Mouse (Mus musculus): ENCODE results near the gene Glo1. TPM values are rescaled to one million over a fixed set of nuclear protein-coding genes. Genes with fewer than 3 reads are reported as not detected.
"Not testable (repeated sequence)": the region's sequence is repeated elsewhere in the genome, so short reads cannot be mapped to it uniquely, and the experiment has no call there.

The Glo1 gene
- polyA plus RNA-seq, 1 experiment from 2014 or later = 232 TPM

- Histone ChIP-seq H3K9ac (no peak overlapping the region), H3K4me3 (no peak overlapping the region), H3K4me1 (replicated peaks) (peaks cover 8% of the 10 kb centered on the region; the same call in 1 of the 2 replicates), H3K9me3 (replicated peaks) (no peaks in the 10 kb centered on the region), H3K36me3 (no peaks in the 10 kb centered on the region), H3K4me2 (no peak overlapping the region), H3K27ac (ENCODE audit: poor library complexity, severe bottlenecking) (no peak overlapping the region), H3K27me3 (replicated peaks) (no peaks in the 10 kb centered on the region)
- no peak for ATAC-seq (ENCODE audit: insufficient number of reproducible peaks, low FRiP score)
- WGBS = 90% methylated on average over 5 of the region's 5 CpGs
Observed at GRCm38 (mm10) chr17:30640896-30641295, 14.2 kb upstream of the Glo1 start.

GRCm38 (mm10) chr17:30638996-30639395 lies 12.3 kb upstream of the Glo1 start:
- H3K4me1 ChIP-seq (replicated peaks) = peaks cover 13% of the 10 kb centered on the region; the same call in 1 of the 2 replicates
- no peaks in the 10 kb centered on the region for H3K36me3 ChIP-seq
- H3K27me3 ChIP-seq (replicated peaks) = no peaks in the 10 kb centered on the region
- no peak overlapping the region for H3K4me2 ChIP-seq
- ATAC-seq (ENCODE audit: insufficient number of reproducible peaks, low FRiP score) = no peak
- 68% methylated on average over 2 of the region's 2 CpGs for WGBS
- H3K4me3 ChIP-seq = no peak overlapping the region
- no peak overlapping the region for H3K27ac ChIP-seq (ENCODE audit: poor library complexity, severe bottlenecking)
- no peak overlapping the region for H3K9ac ChIP-seq
- H3K9me3 ChIP-seq (replicated peaks) = no peaks in the 10 kb centered on the region

- ATAC-seq (ENCODE audit: insufficient number of reproducible peaks, low FRiP score) = no peak
- WGBS = 31% methylated on average over 1 of the region's 1 CpGs
- H3K4me1 ChIP-seq (replicated peaks) = peaks cover 13% of the 10 kb centered on the region; the same call in 1 of the 2 replicates
Observed at GRCm38 (mm10) chr17:30637714-30638113, 11.0 kb upstream of the Glo1 start.

GRCm38 (mm10) chr17:30635367-30635766 lies 8.7 kb upstream of the Glo1 start:
- H3K9me3 ChIP-seq (replicated peaks) = no peaks in the 10 kb centered on the region
- peak overlapping the region; percentile 39 for H3K4me3 ChIP-seq
- H3K36me3 ChIP-seq = no peaks in the 10 kb centered on the region
- H3K27me3 ChIP-seq (replicated peaks) = no peaks in the 10 kb centered on the region
- ATAC-seq (ENCODE audit: insufficient number of reproducible peaks, low FRiP score) = peak; percentile 42; the same call in 1 of the 2 replicates
- no peak overlapping the region for H3K27ac ChIP-seq (ENCODE audit: poor library complexity, severe bottlenecking)
- 17% methylated on average over 15 of the region's 17 CpGs for WGBS
- H3K4me1 ChIP-seq (replicated peaks) = peaks cover 13% of the 10 kb centered on the region; the same call in 1 of the 2 replicates
- H3K4me2 ChIP-seq = peak overlapping the region; percentile 65
- peak overlapping the region; percentile 60; the same call in 1 of the 2 replicates for H3K9ac ChIP-seq

More at GRCm38 (mm10) chr17:30637714-30638113, 11.0 kb upstream of the Glo1 start:
- Histone ChIP-seq H3K27ac (ENCODE audit: poor library complexity, severe bottlenecking) (no peak overlapping the region), H3K4me3 (no peak overlapping the region), H3K9ac (no peak overlapping the region), H3K36me3 (no peaks in the 10 kb centered on the region), H3K27me3 (replicated peaks) (no peaks in the 10 kb centered on the region), H3K4me2 (no peak overlapping the region), H3K9me3 (replicated peaks) (no peaks in the 10 kb centered on the region)

GRCm38 (mm10) chr17:30624132-30624531 lies 2.5 kb downstream of the Glo1 start, which contains the start of gene Dnah8:
TSS of gene Dnah8 (plus strand) at chr17:30624354.
- not testable (repeated sequence) for H3K4me3 ChIP-seq; H3K9me3 ChIP-seq (replicated peaks); H3K27me3 ChIP-seq (replicated peaks); H3K9ac ChIP-seq; H3K27ac ChIP-seq (ENCODE audit: poor library complexity, severe bottlenecking); ATAC-seq (ENCODE audit: insufficient number of reproducible peaks, low FRiP score); H3K36me3 ChIP-seq; H3K4me1 ChIP-seq (replicated peaks); H3K4me2 ChIP-seq
- WGBS = no CpG with 5 or more reads among the region's 20 CpGs

- 76% methylated on average over 3 of the region's 3 CpGs for WGBS
- H3K4me2 ChIP-seq = no peak overlapping the region
Observed at GRCm38 (mm10) chr17:30623200-30623599, 3.5 kb downstream of the Glo1 start.

GRCm38 (mm10) chr17:30621450-30621849 lies 5.2 kb downstream of the Glo1 start:
- 0 out of 2 replicates have a peak, but pooled peaks cover 1% of the 10 kb centered on the region for H3K9me3 ChIP-seq (replicated peaks)
- H3K4me1 ChIP-seq (replicated peaks) = no peaks in the 10 kb centered on the region
- H3K4me3 ChIP-seq = no peak overlapping the region
- no peaks in the 10 kb centered on the region for H3K27me3 ChIP-seq (replicated peaks)
- ATAC-seq (ENCODE audit: insufficient number of reproducible peaks, low FRiP score) = no peak
- H3K36me3 ChIP-seq = no peaks in the 10 kb centered on the region
- no peak overlapping the region for H3K4me2 ChIP-seq
- H3K27ac ChIP-seq (ENCODE audit: poor library complexity, severe bottlenecking) = no peak overlapping the region
- H3K9ac ChIP-seq = no peak overlapping the region
- WGBS = 68% methylated on average over 4 of the region's 4 CpGs

More at GRCm38 (mm10) chr17:30623200-30623599, 3.5 kb downstream of the Glo1 start:
- H3K9me3 ChIP-seq (replicated peaks) = no peaks in the 10 kb centered on the region
- no peak overlapping the region for H3K9ac ChIP-seq
- no peaks in the 10 kb centered on the region for H3K4me1 ChIP-seq (replicated peaks)
- H3K4me3 ChIP-seq = no peak overlapping the region
- no peak for ATAC-seq (ENCODE audit: insufficient number of reproducible peaks, low FRiP score)
- H3K36me3 ChIP-seq = no peaks in the 10 kb centered on the region
- H3K27me3 ChIP-seq (replicated peaks) = no peaks in the 10 kb centered on the region
- H3K27ac ChIP-seq (ENCODE audit: poor library complexity, severe bottlenecking) = no peak overlapping the region

GRCm38 (mm10) chr17:30620548-30620947 lies 6.1 kb downstream of the Glo1 start:
- ATAC-seq (ENCODE audit: insufficient number of reproducible peaks, low FRiP score) = no peak
- WGBS = 56% methylated on average over 2 of the region's 2 CpGs
- no peak overlapping the region for H3K4me2 ChIP-seq
- no peak overlapping the region for H3K9ac ChIP-seq
- H3K4me3 ChIP-seq = no peak overlapping the region
- H3K36me3 ChIP-seq = no peaks in the 10 kb centered on the region
- 0 out of 2 replicates have a peak, but pooled peaks cover 4% of the 10 kb centered on the region for H3K9me3 ChIP-seq (replicated peaks)
- no peak overlapping the region for H3K27ac ChIP-seq (ENCODE audit: poor library complexity, severe bottlenecking)
- H3K27me3 ChIP-seq (replicated peaks) = no peaks in the 10 kb centered on the region
- no peaks in the 10 kb centered on the region for H3K4me1 ChIP-seq (replicated peaks)

- Histone ChIP-seq H3K4me2 (no peak overlapping the region), H3K36me3 (no peaks in the 10 kb centered on the region), H3K4me3 (no peak overlapping the region), H3K9ac (no peak overlapping the region), H3K4me1 (replicated peaks) (no peaks in the 10 kb centered on the region), H3K27me3 (replicated peaks) (no peaks in the 10 kb centered on the region), H3K27ac (ENCODE audit: poor library complexity, severe bottlenecking) (no peak overlapping the region), H3K9me3 (replicated peaks) (0 out of 2 replicates have a peak, but pooled peaks cover 4% of the 10 kb centered on the region)
- ATAC-seq (ENCODE audit: insufficient number of reproducible peaks, low FRiP score) = no peak
- WGBS = 47% methylated on average over 2 of the region's 2 CpGs
Observed at GRCm38 (mm10) chr17:30619153-30619552, 7.5 kb downstream of the Glo1 start.

- 0 out of 2 replicates have a peak, but pooled peaks cover 4% of the 10 kb centered on the region for H3K9me3 ChIP-seq (replicated peaks)
- no peaks in the 10 kb centered on the region for H3K4me1 ChIP-seq (replicated peaks)
- no peaks in the 10 kb centered on the region for H3K36me3 ChIP-seq
- no peak overlapping the region for H3K4me2 ChIP-seq
- 87% methylated on average over 3 of the region's 3 CpGs for WGBS
- no peak overlapping the region for H3K9ac ChIP-seq
- H3K27me3 ChIP-seq (replicated peaks) = no peaks in the 10 kb centered on the region
- ATAC-seq (ENCODE audit: insufficient number of reproducible peaks, low FRiP score) = no peak
- no peak overlapping the region for H3K27ac ChIP-seq (ENCODE audit: poor library complexity, severe bottlenecking)
- no peak overlapping the region for H3K4me3 ChIP-seq
Observed at GRCm38 (mm10) chr17:30618136-30618891, 8.4 kb downstream of the Glo1 start.

GRCm38 (mm10) chr17:30616203-30616602 lies 10.5 kb downstream of the Glo1 start:
- Histone ChIP-seq H3K9me3 (replicated peaks) (0 out of 2 replicates have a peak, but pooled peaks cover 4% of the 10 kb centered on the region), H3K27ac (ENCODE audit: poor library complexity, severe bottlenecking) (no peak overlapping the region), H3K4me1 (replicated peaks) (peaks cover 5% of the 10 kb centered on the region), H3K9ac (no peak overlapping the region), H3K36me3 (no peaks in the 10 kb centered on the region), H3K4me2 (no peak overlapping the region), H3K4me3 (no peak overlapping the region), H3K27me3 (replicated peaks) (no peaks in the 10 kb centered on the region)
- WGBS = 81% methylated on average over 5 of the region's 5 CpGs
- no peak for ATAC-seq (ENCODE audit: insufficient number of reproducible peaks, low FRiP score)

Measured in heart, embryonic 12.5 days (tissue).